Mouse (Mus musculus): Measurements from ENCODE around the gene Arid1b. TPM values are rescaled to one million over a fixed set of nuclear protein-coding genes. Genes with fewer than 3 reads are reported as not detected.

Gene Arid1b
- polyA plus RNA-seq, 1 experiment from 2014 or later, result 2.9 TPM

- no peaks in the 10 kb centered on the region for H3K27me3 ChIP-seq
- ATAC-seq (ENCODE audit: insufficient read depth), result peak; percentile 96
- peak overlapping the region; percentile 96 for H3K4me2 ChIP-seq
- WGBS (ENCODE audit: insufficient replicate concordance), result 2% methylated on average over 40 of the region's 40 CpGs
- H3K4me1 ChIP-seq (replicated peaks), result peaks cover 57% of the 10 kb centered on the region
- peak overlapping the region; percentile 91 for H3K9ac ChIP-seq
- peak overlapping the region; percentile 73 for H3K4me3 ChIP-seq (replicated peaks)
- no peaks in the 10 kb centered on the region for H3K9me3 ChIP-seq (replicated peaks)
- peak overlapping the region; percentile 100 for H3K27ac ChIP-seq (replicated peaks)
- no peaks in the 10 kb centered on the region for H3K36me3 ChIP-seq (replicated peaks)
Observed at GRCm38 (mm10) chr17:5189551-5190351, 195.6 kb downstream of the Arid1b start.

- Histone ChIP-seq H3K9ac (peak overlapping the region; percentile 91), H3K27me3 (no peaks in the 10 kb centered on the region), H3K36me3 (replicated peaks) (no peaks in the 10 kb centered on the region), H3K27ac (replicated peaks) (peak overlapping the region; percentile 100), H3K4me1 (replicated peaks) (peaks cover 61% of the 10 kb centered on the region), H3K9me3 (replicated peaks) (no peaks in the 10 kb centered on the region), H3K4me3 (replicated peaks) (peak overlapping the region; percentile 73), H3K4me2 (peak overlapping the region; percentile 96)
- no peak for ATAC-seq (ENCODE audit: insufficient read depth)
- WGBS (ENCODE audit: insufficient replicate concordance), result 21% methylated on average over 3 of the region's 3 CpGs
Observed at GRCm38 (mm10) chr17:5190367-5190766, 196.2 kb downstream of the Arid1b start.

- 65% methylated on average over 8 of the region's 8 CpGs for WGBS (ENCODE audit: insufficient replicate concordance)
- ATAC-seq (ENCODE audit: insufficient read depth), result no peak
- peaks cover 77% of the 10 kb centered on the region for H3K4me1 ChIP-seq (replicated peaks)
- no peaks in the 10 kb centered on the region for H3K27me3 ChIP-seq
- H3K9ac ChIP-seq, result no peak overlapping the region
- H3K4me2 ChIP-seq, result no peak overlapping the region
- no peak overlapping the region for H3K4me3 ChIP-seq (replicated peaks)
- no peak overlapping the region for H3K27ac ChIP-seq (replicated peaks)
- H3K36me3 ChIP-seq (replicated peaks), result no peaks in the 10 kb centered on the region
- no peaks in the 10 kb centered on the region for H3K9me3 ChIP-seq (replicated peaks)
Observed at GRCm38 (mm10) chr17:5194157-5194916, 200.2 kb downstream of the Arid1b start.

GRCm38 (mm10) chr17:5195397-5195796, 201.3 kb downstream of the Arid1b start:
- no peaks in the 10 kb centered on the region for H3K9me3 ChIP-seq (replicated peaks)
- no peak overlapping the region for H3K4me3 ChIP-seq (replicated peaks)
- peaks cover 71% of the 10 kb centered on the region for H3K4me1 ChIP-seq (replicated peaks)
- WGBS (ENCODE audit: insufficient replicate concordance), result 31% methylated on average over 5 of the region's 5 CpGs
- ATAC-seq (ENCODE audit: insufficient read depth), result no peak
- no peak overlapping the region for H3K9ac ChIP-seq
- H3K4me2 ChIP-seq, result no peak overlapping the region
- H3K27me3 ChIP-seq, result no peaks in the 10 kb centered on the region
- no peak overlapping the region for H3K27ac ChIP-seq (replicated peaks)
- H3K36me3 ChIP-seq (replicated peaks), result no peaks in the 10 kb centered on the region

- Histone ChIP-seq H3K27me3 (no peaks in the 10 kb centered on the region), H3K4me3 (replicated peaks) (no peak overlapping the region), H3K4me1 (replicated peaks) (peaks cover 65% of the 10 kb centered on the region), H3K36me3 (replicated peaks) (no peaks in the 10 kb centered on the region), H3K9me3 (replicated peaks) (no peaks in the 10 kb centered on the region), H3K27ac (replicated peaks) (no peak overlapping the region), H3K4me2 (no peak overlapping the region), H3K9ac (no peak overlapping the region)
- ATAC-seq (ENCODE audit: insufficient read depth), result no peak
- 90% methylated on average over 10 of the region's 10 CpGs for WGBS (ENCODE audit: insufficient replicate concordance)
Observed at GRCm38 (mm10) chr17:5196005-5196404, 201.9 kb downstream of the Arid1b start.

GRCm38 (mm10) chr17:5196508-5196907, 202.4 kb downstream of the Arid1b start:
- H3K36me3 ChIP-seq (replicated peaks), result no peaks in the 10 kb centered on the region
- no peak overlapping the region for H3K27ac ChIP-seq (replicated peaks)
- H3K27me3 ChIP-seq, result no peaks in the 10 kb centered on the region
- H3K4me3 ChIP-seq (replicated peaks), result no peak overlapping the region
- no peaks in the 10 kb centered on the region for H3K9me3 ChIP-seq (replicated peaks)
- 26% methylated on average over 6 of the region's 6 CpGs for WGBS (ENCODE audit: insufficient replicate concordance)
- H3K4me2 ChIP-seq, result no peak overlapping the region
- ATAC-seq (ENCODE audit: insufficient read depth), result peak; percentile 37; the same call in 1 of the 2 replicates
- peaks cover 60% of the 10 kb centered on the region for H3K4me1 ChIP-seq (replicated peaks)
- no peak overlapping the region for H3K9ac ChIP-seq

GRCm38 (mm10) chr17:5197083-5197482, 203.0 kb downstream of the Arid1b start:
- Histone ChIP-seq H3K9ac (no peak overlapping the region), H3K4me2 (no peak overlapping the region), H3K9me3 (replicated peaks) (no peaks in the 10 kb centered on the region), H3K4me3 (replicated peaks) (no peak overlapping the region), H3K4me1 (replicated peaks) (peaks cover 59% of the 10 kb centered on the region), H3K27ac (replicated peaks) (no peak overlapping the region), H3K36me3 (replicated peaks) (no peaks in the 10 kb centered on the region), H3K27me3 (no peaks in the 10 kb centered on the region)
- no peak for ATAC-seq (ENCODE audit: insufficient read depth)
- 71% methylated on average over 2 of the region's 2 CpGs for WGBS (ENCODE audit: insufficient replicate concordance)

GRCm38 (mm10) chr17:5197765-5198164, 203.6 kb downstream of the Arid1b start:
- no peak overlapping the region for H3K4me3 ChIP-seq (replicated peaks)
- 70% methylated on average over 3 of the region's 3 CpGs for WGBS (ENCODE audit: insufficient replicate concordance)
- no peak for ATAC-seq (ENCODE audit: insufficient read depth)
- peaks cover 59% of the 10 kb centered on the region for H3K4me1 ChIP-seq (replicated peaks)
- no peak overlapping the region for H3K4me2 ChIP-seq
- no peaks in the 10 kb centered on the region for H3K36me3 ChIP-seq (replicated peaks)
- H3K27me3 ChIP-seq, result no peaks in the 10 kb centered on the region
- H3K9me3 ChIP-seq (replicated peaks), result no peaks in the 10 kb centered on the region
- H3K27ac ChIP-seq (replicated peaks), result peak overlapping the region; percentile 31; the same call in 1 of the 2 replicates
- no peak overlapping the region for H3K9ac ChIP-seq

GRCm38 (mm10) chr17:5198252-5198651, 204.1 kb downstream of the Arid1b start:
- H3K4me1 ChIP-seq (replicated peaks), result peaks cover 64% of the 10 kb centered on the region
- H3K27me3 ChIP-seq, result no peaks in the 10 kb centered on the region
- WGBS (ENCODE audit: insufficient replicate concordance), result 67% methylated on average over 6 of the region's 6 CpGs
- no peaks in the 10 kb centered on the region for H3K36me3 ChIP-seq (replicated peaks)
- no peaks in the 10 kb centered on the region for H3K9me3 ChIP-seq (replicated peaks)
- H3K4me3 ChIP-seq (replicated peaks), result no peak overlapping the region
- H3K9ac ChIP-seq, result no peak overlapping the region
- peak; percentile 35; the same call in 1 of the 2 replicates for ATAC-seq (ENCODE audit: insufficient read depth)
- no peak overlapping the region for H3K4me2 ChIP-seq
- peak overlapping the region; percentile 31; the same call in 1 of the 2 replicates for H3K27ac ChIP-seq (replicated peaks)

- Histone ChIP-seq H3K27ac (replicated peaks) (no peak overlapping the region), H3K9me3 (replicated peaks) (no peaks in the 10 kb centered on the region), H3K27me3 (no peaks in the 10 kb centered on the region), H3K4me2 (no peak overlapping the region), H3K36me3 (replicated peaks) (no peaks in the 10 kb centered on the region), H3K4me3 (replicated peaks) (no peak overlapping the region), H3K4me1 (replicated peaks) (peaks cover 66% of the 10 kb centered on the region), H3K9ac (no peak overlapping the region)
- no peak for ATAC-seq (ENCODE audit: insufficient read depth)
- 73% methylated on average over 4 of the region's 4 CpGs for WGBS (ENCODE audit: insufficient replicate concordance)
Observed at GRCm38 (mm10) chr17:5198811-5199210, 204.7 kb downstream of the Arid1b start.

- Histone ChIP-seq H3K4me2 (no peak overlapping the region), H3K9ac (no peak overlapping the region), H3K9me3 (replicated peaks) (no peaks in the 10 kb centered on the region), H3K27ac (replicated peaks) (no peak overlapping the region), H3K4me3 (replicated peaks) (no peak overlapping the region), H3K4me1 (replicated peaks) (peaks cover 62% of the 10 kb centered on the region), H3K36me3 (replicated peaks) (no peaks in the 10 kb centered on the region), H3K27me3 (no peaks in the 10 kb centered on the region)
- ATAC-seq (ENCODE audit: insufficient read depth), result no peak
- WGBS (ENCODE audit: insufficient replicate concordance), result 77% methylated on average over 6 of the region's 6 CpGs
Observed at GRCm38 (mm10) chr17:5200638-5201037, 206.5 kb downstream of the Arid1b start.

All from liver, embryonic 15.5 days (tissue).